Mouse (Mus musculus) activated CD4-positive, CD25-positive, alpha-beta regulatory T cell, adult 4 months (primary cell): Measurements from ENCODE around the gene Gm7271. TPM values are rescaled to one million over a fixed set of nuclear protein-coding genes. Genes with fewer than 3 reads are reported as not detected.

Source experiments
- polyA plus RNA-seq, 2 experiments: library from polyadenylated mRNA; unstranded; fragments of 100-300 nt; shearing (Covaris generic); gene quantifications; one replicate each; pipeline ENCODE4 v1.2.1; 2017

Gene Gm7271
- polyA plus RNA-seq, 2 experiments from 2014 or later: not detected

Other genes starting within 250 kb of the Gm7271 start
- 10 to 100 TPM; 14.0 to 16.6 TPM for gene Clock, start 179.2 kb upstream of the Gm7271 start, polyA plus RNA-seq
- gene Pdcl2, start 152.9 kb upstream of the Gm7271 start, polyA plus RNA-seq: not detected
- gene Nmu, start 120.3 kb upstream of the Gm7271 start, polyA plus RNA-seq: not detected
- gene Exoc1, start 45.3 kb downstream of the Gm7271 start, polyA plus RNA-seq: 10 to 100 TPM; 40.6 to 53.4 TPM
- 1 to 10 TPM; 4.9 to 6.7 TPM for gene Cep135, start 104.7 kb downstream of the Gm7271 start, polyA plus RNA-seq
- gene C530008M17Rik, start 172.5 kb downstream of the Gm7271 start, polyA plus RNA-seq: under 1 TPM; 0.50 to 0.53 TPM